Mouse (Mus musculus) mature B cell (primary cell): ENCODE results near the gene Hapln4.

Source experiments
- in situ Hi-C: fragments of 300-500 bp; cut with MboI; formaldehyde crosslinking; loops from 2 replicates; pipeline ENCODE4 v1.14.3; 2019

Gene Hapln4

GRCm38 (mm10) chr8:70100241-70100640 is 17.0 kb downstream of the Hapln4 start:
- in situ Hi-C loops = no loop called here

DNA sequence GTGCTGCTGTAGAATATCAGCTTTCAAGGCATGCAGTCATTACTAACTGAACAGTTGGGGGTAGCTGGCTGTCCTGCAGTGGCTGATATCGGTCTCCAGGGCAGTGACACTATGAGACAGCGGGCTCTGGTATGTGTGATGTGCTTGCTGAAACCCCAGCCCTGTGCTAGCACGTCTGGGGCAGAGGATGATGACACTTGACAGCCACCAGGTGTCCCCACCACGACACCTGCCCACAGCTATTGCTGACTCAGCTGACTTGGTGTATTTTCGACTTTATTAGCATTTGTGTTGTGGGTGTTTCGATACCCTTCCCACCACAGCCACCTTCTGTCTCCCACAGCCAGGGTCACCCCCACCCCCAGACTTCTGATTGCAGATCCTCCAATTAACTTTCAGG is 21.2 kb downstream of the Hapln4 start:
- in situ Hi-C loops = no loop called here

- in situ Hi-C loops = no loop called here
Measured at GRCm38 (mm10) chr8:70104922-70105321, 21.7 kb downstream of the Hapln4 start.

GRCm38 (mm10) chr8:70110451-70110850 is 27.2 kb downstream of the Hapln4 start:
- in situ Hi-C loops = no loop called here

DNA sequence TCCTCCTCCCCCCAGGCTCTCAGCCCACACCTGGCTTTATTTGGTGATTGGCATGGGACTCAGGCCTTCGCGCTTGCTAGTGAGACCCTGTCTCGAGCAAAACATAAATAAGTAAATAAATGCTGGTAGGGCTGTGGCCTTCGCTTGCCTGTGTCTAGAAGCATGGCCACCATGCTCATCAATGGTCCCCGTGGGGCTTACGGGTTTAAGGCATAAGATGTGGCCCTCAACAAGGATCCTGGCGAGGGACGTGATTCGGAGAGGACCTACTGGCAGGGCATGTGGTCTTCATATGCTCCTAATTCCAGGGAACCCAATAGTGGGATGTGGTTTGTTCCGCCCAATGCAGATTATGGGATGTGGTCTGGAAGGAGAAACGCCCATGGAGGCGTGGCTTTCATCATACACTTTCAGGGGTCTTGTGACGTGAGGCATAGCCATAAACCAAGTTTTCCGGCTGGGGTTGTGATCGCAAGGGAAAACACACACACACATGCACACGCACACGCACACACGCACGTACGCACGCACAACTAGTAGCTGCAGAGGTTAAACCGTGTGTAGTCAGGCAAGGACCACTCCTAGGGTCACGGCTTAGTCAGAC is 28.0 kb downstream of the Hapln4 start:
- in situ Hi-C loops = no loop called here

- in situ Hi-C loops = no loop called here
Measured at GRCm38 (mm10) chr8:70112401-70113016, 29.3 kb downstream of the Hapln4 start.

- in situ Hi-C loops = no loop called here
Measured at GRCm38 (mm10) chr8:70114488-70114887, 31.2 kb downstream of the Hapln4 start.

DNA sequence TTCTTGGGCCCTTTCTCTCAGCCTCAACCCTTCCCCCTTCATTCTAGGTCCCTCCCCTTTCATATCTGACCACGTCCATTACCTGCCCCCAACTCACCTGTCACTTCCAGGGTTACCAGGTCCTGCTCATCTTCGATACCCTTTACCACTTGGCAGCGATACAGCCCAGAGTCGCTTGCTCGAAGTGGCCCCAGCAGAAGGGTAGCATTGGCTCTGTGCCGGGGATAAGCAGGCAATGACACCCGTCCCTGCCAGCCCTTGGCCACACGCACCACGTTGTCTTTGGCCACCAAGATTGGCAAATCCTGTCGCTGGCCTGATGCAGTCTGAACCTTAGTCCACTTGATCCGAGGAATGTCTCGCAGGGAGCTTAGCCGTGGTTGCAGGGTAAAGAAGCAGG is 31.6 kb downstream of the Hapln4 start:
- in situ Hi-C loops = no loop called here

GRCm38 (mm10) chr8:70117611-70118010 is 34.4 kb downstream of the Hapln4 start:
- in situ Hi-C loops = no loop called here

GRCm38 (mm10) chr8:70118726-70119700 is 35.8 kb downstream of the Hapln4 start:
- in situ Hi-C loops = no loop called here

DNA sequence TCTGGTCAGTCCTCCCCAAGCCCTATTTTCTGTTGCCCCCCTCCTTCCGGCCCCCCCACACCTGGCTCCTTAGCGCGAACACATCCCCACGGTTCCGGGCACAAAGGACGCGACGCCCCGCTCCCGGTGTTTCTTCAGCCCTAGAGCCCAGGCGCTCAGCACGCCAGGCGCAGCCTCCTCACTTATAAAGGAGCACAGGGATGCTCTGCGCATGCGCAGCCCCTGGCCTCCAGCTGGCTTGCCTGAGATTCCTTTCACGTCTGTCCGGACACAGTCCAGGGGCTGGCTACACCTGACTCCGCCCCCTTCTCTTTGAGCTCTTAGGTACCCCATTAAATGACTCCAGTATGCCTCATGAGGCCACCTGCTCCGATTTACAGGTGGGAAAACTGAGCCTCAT is 37.4 kb downstream of the Hapln4 start, which contains the start of gene Ncan:
Gene Ncan, minus strand, starts transcription at position 207 of the 400 bp plus-strand sequence.
- in situ Hi-C loops = no loop called here

- in situ Hi-C loops = no loop called here
Measured at GRCm38 (mm10) chr8:70122863-70123262, 39.6 kb downstream of the Hapln4 start.

GRCm38 (mm10) chr8:70124992-70125391 is 41.7 kb downstream of the Hapln4 start:
- in situ Hi-C loops = no loop called here

- in situ Hi-C loops = no loop called here
Measured at GRCm38 (mm10) chr8:70128435-70128834, 45.2 kb downstream of the Hapln4 start.

DNA sequence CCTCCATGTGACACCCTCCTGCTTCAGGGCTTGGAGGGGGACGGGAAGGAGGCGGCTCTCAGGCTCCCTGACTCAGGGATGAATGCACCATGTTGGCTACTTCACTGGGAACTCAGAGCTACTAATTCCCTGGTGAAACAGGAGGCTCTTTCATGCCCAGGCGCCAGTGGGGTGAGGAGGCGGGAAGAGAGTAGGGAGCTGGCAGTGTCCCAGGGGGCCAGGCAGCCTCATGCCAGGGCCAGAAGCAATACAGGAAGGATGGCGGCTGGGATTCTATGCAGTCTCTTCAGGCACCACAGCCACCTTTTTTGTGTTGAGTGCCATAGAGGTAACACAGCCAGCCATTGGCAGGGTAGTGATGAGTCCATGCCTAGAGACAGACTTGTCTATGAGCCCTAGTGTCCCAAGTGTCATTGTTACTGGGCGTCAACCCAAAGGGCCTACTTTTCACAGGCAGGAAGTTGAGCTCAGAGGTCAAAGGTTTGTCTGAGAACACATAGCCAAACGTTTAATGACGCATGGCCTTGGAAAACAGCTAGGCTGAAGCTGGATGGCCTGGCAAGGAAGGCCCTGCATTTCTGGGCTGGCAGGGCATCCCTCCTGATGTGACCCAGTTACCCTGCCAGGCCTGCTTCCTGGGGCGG is 46.2 kb downstream of the Hapln4 start:
- in situ Hi-C loops = no loop called here

- in situ Hi-C loops = no loop called here
Measured at GRCm38 (mm10) chr8:70130066-70130465, 46.8 kb downstream of the Hapln4 start.

DNA sequence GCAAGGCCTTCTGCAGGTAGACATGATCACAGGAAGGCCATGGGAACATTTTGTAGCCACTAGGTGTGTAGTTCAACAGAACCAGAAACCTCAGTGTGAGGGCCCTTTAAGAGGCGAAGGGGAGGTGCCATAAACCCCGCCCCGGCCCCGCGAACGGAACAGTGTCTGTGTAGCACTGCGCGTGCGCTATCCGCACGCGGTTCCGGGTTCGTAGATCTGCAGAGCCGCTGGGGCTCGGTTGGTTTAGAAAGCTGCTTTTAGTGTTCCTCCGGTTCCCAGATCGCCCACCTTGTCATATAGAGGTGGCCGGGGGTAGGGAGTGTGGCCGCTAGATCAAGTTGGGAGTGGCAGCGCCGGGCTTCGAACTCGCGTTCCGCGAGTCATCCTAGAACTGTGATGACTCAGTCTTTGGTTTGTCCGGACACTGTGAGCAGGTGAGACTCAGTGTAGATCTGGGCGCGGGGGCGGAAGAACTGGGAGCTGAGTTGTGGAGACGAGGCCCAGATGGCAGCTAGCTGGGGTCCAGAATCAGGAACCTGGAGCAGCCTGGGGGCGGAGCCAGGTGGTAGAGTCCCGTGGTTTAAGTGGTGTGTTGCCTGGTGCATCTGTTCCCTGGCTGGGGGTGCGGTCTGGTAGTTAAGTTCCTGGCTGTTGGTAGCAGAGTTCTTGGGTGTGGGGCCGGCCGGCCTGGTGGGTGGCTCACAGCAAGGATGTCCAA is 48.1 kb downstream of the Hapln4 start, which contains the start of gene Nr2c2ap:
Gene Nr2c2ap, plus strand, starts transcription at position 168 of the 718 bp plus-strand sequence.
- in situ Hi-C loops = no loop called here

DNA sequence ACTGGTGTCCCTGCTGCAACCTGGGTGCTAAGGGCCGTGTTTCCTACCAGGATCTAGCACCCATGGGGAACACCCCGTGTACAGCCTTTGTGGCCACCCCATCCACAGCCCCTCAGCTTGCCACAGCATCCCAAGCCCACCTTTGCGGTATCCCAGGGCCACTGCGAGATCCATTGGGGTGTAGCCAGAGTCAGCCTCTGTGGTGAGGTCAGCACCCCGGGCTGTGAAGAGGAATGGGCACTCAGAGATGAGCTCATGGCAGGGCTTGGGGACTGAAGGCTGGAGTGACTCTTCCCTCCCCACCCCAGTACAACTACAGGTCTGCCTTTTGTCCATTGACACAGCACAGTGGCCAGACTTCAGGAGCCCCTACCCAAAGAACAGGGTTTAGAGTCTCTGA is 50.8 kb downstream of the Hapln4 start:
- in situ Hi-C loops = no loop called here

GRCm38 (mm10) chr8:70134931-70135330 is 51.7 kb downstream of the Hapln4 start:
- in situ Hi-C loops = no loop called here

GRCm38 (mm10) chr8:70136591-70136990 is 53.3 kb downstream of the Hapln4 start:
- in situ Hi-C loops = no loop called here

DNA sequence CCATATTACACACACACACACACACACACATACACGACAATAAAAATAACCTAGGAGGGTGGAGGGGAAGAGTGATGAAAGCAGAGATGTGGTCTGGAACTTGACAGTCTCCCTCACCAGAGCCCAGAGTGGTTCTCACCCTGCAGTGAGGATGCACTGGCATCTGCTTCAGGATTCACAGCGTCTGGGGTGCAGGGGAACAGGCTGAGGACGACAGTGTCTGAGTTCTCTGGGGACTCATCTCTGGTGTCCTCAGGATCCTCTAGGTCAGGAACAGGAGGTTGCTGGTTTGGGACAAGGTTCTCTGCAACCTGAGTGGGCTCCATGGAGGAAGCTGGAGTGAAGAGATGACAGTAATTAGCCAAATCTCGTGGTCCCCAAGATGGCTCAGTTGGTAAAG is 54.6 kb downstream of the Hapln4 start:
- in situ Hi-C loops = no loop called here
